Mouse (Mus musculus) cortical plate, adult 2 months (tissue): ENCODE measurements around the gene Neurl1a.

Experiments
- CTCF ChIP-seq: fragments of 200-500 bp; IDR thresholded peaks from 2 replicates; pipeline ENCODE4 v1.5.1; 2011; ENCODE audit warnings: mild to moderate bottlenecking, control low read depth, low read length; ENCODE audit not compliant: insufficient read depth; ENCODE audit errors: extremely low read depth
- POLR2A ChIP-seq: fragments of 200-500 bp; IDR thresholded peaks from 2 replicates; pipeline ENCODE4 v1.6.1; 2011; ENCODE audit warnings: mild to moderate bottlenecking, low read length, control low read depth; ENCODE audit not compliant: insufficient read depth; ENCODE audit errors: extremely low read depth

DNA sequence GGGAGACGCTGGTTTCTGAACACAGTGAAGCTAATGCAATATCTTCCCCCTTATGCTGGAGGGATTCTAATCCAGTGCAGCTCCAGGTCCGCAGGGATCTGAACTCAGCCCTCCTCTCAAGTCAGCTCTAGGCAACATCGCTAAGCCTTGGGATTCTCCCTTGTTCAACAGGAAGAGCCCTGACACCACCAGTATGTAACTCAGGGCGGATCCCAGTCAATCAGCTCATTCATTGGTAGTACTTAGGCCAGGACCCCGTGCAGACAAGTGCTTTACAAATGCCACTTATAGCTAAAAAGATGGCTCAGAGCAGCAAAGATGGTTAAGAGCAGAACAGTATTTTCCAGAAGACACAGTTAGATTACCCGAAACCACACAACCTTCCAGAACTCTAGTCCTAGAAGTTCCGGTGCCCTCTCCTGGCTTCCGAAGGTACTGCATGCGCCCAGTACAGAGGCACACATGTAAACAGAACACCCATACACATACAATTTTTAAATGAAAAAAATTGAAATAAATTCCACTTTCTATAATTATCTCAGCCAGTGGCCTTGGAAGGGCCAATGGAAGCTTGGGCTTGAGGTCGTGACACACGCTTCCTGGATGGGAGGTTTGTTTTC lies 9.7 kb upstream of the Neurl1a start:
- TF ChIP-seq POLR2A (no peak), CTCF (peak; percentile 84)
